Mouse (Mus musculus): ENCODE data around the gene Sdk1. TPM values are rescaled to one million over a fixed set of nuclear protein-coding genes. Genes with fewer than 3 reads are reported as not detected.

The Sdk1 gene
- total RNA-seq, 2 experiments from 2014 or later: 5.4 to 5.7 TPM

GRCm38 (mm10) chr5:141758885-141759284 lies 517.6 kb downstream of the Sdk1 start:
- DNase-seq (ENCODE audit: low spot score in 2 of 2): no peak

- DNase-seq (ENCODE audit: low spot score in 2 of 2): no peak
Measured at GRCm38 (mm10) chr5:141764111-141764510, 522.8 kb downstream of the Sdk1 start.

- DNase-seq (ENCODE audit: low spot score in 2 of 2): no peak
Measured at GRCm38 (mm10) chr5:141768761-141769515, 527.6 kb downstream of the Sdk1 start.

- DNase-seq (ENCODE audit: low spot score in 2 of 2): no peak
Measured at GRCm38 (mm10) chr5:141771516-141771915, 530.2 kb downstream of the Sdk1 start.

- peak; percentile 1 to 22 for DNase-seq (ENCODE audit: low spot score in 2 of 2)
Measured at GRCm38 (mm10) chr5:141778231-141778630, 536.9 kb downstream of the Sdk1 start.

- DNase-seq (ENCODE audit: low spot score in 2 of 2): no peak
Measured at GRCm38 (mm10) chr5:141781142-141781541, 539.9 kb downstream of the Sdk1 start.

- DNase-seq (ENCODE audit: low spot score in 2 of 2): no peak
Measured at GRCm38 (mm10) chr5:141782330-141782729, 541.0 kb downstream of the Sdk1 start.

GRCm38 (mm10) chr5:141783516-141783915 lies 542.2 kb downstream of the Sdk1 start:
- DNase-seq (ENCODE audit: low spot score in 2 of 2): no peak

GRCm38 (mm10) chr5:141793926-141794325 lies 552.6 kb downstream of the Sdk1 start:
- DNase-seq (ENCODE audit: low spot score in 2 of 2): no peak

GRCm38 (mm10) chr5:141823823-141824330 lies 582.6 kb downstream of the Sdk1 start:
- DNase-seq (ENCODE audit: low spot score in 2 of 2): no peak

GRCm38 (mm10) chr5:141824739-141825379 lies 583.6 kb downstream of the Sdk1 start:
- no peak for DNase-seq (ENCODE audit: low spot score in 2 of 2)

GRCm38 (mm10) chr5:141835566-141835965 lies 594.3 kb downstream of the Sdk1 start:
- DNase-seq (ENCODE audit: low spot score in 2 of 2): no peak

- no peak for DNase-seq (ENCODE audit: low spot score in 2 of 2)
Measured at GRCm38 (mm10) chr5:141836892-141837455, 595.7 kb downstream of the Sdk1 start.

GRCm38 (mm10) chr5:141844701-141845100 lies 603.4 kb downstream of the Sdk1 start:
- no peak for DNase-seq (ENCODE audit: low spot score in 2 of 2)

GRCm38 (mm10) chr5:141847686-141848085 lies 606.4 kb downstream of the Sdk1 start:
- DNase-seq (ENCODE audit: low spot score in 2 of 2): no peak

GRCm38 (mm10) chr5:141852175-141852574 lies 610.9 kb downstream of the Sdk1 start:
- no peak for DNase-seq (ENCODE audit: low spot score in 2 of 2)

- no peak for DNase-seq (ENCODE audit: low spot score in 2 of 2)
Measured at GRCm38 (mm10) chr5:141856447-141856846, 615.2 kb downstream of the Sdk1 start.

GRCm38 (mm10) chr5:141857781-141858180 lies 616.5 kb downstream of the Sdk1 start:
- DNase-seq (ENCODE audit: low spot score in 2 of 2): no peak

- no peak for DNase-seq (ENCODE audit: low spot score in 2 of 2)
Measured at GRCm38 (mm10) chr5:141858406-141859160, 617.3 kb downstream of the Sdk1 start.

- DNase-seq (ENCODE audit: low spot score in 2 of 2): no peak
Measured at GRCm38 (mm10) chr5:141866042-141866441, 624.8 kb downstream of the Sdk1 start.

GRCm38 (mm10) chr5:141873751-141874150 lies 632.5 kb downstream of the Sdk1 start:
- DNase-seq (ENCODE audit: low spot score in 2 of 2): no peak
